Mouse (Mus musculus) bone marrow macrophage, adult 2 months (primary cell): ENCODE data around the gene Ccdc172. TPM values are rescaled to one million over a fixed set of nuclear protein-coding genes. Genes with fewer than 3 reads are reported as not detected.

Experiments
- H3K27ac ChIP-seq: 2 replicates; pipeline ENCODE4 v1.5.1; 2012; ENCODE audit warnings: low read depth, low read length; ENCODE audit not compliant: insufficient read depth
- H3K4me1 ChIP-seq: 2 replicates; pipeline ENCODE4 v1.6.1; 2012; ENCODE audit warnings: low read length; ENCODE audit not compliant: control insufficient read depth, insufficient read depth
- H3K4me3 ChIP-seq: 2 replicates; pipeline ENCODE4 v1.5.1; 2012; ENCODE audit warnings: mild to moderate bottlenecking, low read length, moderate library complexity; ENCODE audit not compliant: insufficient read depth
- CTCF ChIP-seq: IDR thresholded peaks from 2 replicates; pipeline ENCODE4 v1.5.1; 2012; ENCODE audit warnings: low read depth, mild to moderate bottlenecking, low read length, moderate library complexity
- POLR2A ChIP-seq: IDR thresholded peaks from 2 replicates; pipeline ENCODE4 v1.6.1; 2012; ENCODE audit warnings: mild to moderate bottlenecking, low read depth, low read length, borderline replicate concordance
- polyA plus RNA-seq: library from polyadenylated mRNA; stranded (reverse); fragments of >200 nt; gene quantifications from 2 replicates; pipeline ENCODE4 v1.2.4, GENCODE M21; 2012; ENCODE audit not compliant: missing spikeins, insufficient read depth, insufficient read length

Gene Ccdc172
- polyA plus RNA-seq = not detected in 2 replicates

DNA sequence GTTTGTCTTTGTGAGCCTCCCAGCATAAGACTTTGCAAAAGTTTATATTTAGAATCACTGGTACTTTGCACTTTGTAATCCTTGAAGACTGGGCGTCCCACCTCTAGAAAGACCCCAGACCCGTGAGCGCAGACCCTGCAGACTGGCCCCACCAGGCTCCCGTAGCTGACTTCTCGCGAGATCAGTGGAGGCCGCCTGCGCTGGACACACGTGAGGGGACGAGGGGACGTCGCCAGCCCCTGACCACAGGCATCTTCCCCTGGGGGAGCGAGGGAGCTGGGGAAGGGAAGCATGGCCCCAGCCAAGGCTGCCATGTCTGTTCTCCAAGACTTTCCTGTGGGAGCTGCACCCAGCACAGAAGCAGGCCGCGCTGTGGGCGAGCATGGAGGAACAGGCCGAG is at the start of gene Ccdc172:
Ccdc172 (plus strand) TSS at position 176 of the 400 bp plus-strand sequence.
- Histone ChIP-seq H3K27ac (no peak within 1 kb of the TSS), H3K4me3 (no peak within 1 kb of the TSS), H3K4me1 (no peaks in the 10 kb centered on the region)
- TF ChIP-seq CTCF (no peak), POLR2A (no peak)

DNA sequence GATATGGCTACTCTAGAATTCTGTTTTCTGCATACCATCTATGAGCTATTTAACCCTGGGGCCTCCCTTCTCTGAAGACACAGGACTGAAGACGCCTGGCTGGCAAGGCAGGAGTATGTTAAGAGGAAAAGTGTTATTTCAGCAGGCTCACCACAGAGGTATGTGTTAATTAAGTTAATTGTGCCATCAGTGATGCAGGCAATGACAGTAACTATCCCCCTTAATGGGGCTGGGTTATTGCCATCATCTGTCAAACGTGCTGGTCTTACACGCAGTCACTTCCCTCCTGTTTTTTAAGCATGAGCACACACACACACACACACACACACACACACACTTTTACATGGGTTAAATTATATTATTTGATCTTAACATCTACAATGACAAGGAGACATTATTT is 48.0 kb upstream of the Ccdc172 start:
- Histone ChIP-seq H3K4me1 (0 out of 2 replicates have a peak, but pooled peaks cover 2% of the 10 kb centered on the region), H3K27ac (no peak overlapping the region), H3K4me3 (no peak overlapping the region)
- TF ChIP-seq CTCF (no peak), POLR2A (no peak)

GRCm38 (mm10) chr19:58468331-58468730 is 43.5 kb upstream of the Ccdc172 start:
- no peak for TF ChIP-seq CTCF
- no peak for TF ChIP-seq POLR2A
- Histone ChIP-seq H3K27ac (no peak overlapping the region), H3K4me1 (0 out of 2 replicates have a peak, but pooled peaks cover 3% of the 10 kb centered on the region), H3K4me3 (no peak overlapping the region)

DNA sequence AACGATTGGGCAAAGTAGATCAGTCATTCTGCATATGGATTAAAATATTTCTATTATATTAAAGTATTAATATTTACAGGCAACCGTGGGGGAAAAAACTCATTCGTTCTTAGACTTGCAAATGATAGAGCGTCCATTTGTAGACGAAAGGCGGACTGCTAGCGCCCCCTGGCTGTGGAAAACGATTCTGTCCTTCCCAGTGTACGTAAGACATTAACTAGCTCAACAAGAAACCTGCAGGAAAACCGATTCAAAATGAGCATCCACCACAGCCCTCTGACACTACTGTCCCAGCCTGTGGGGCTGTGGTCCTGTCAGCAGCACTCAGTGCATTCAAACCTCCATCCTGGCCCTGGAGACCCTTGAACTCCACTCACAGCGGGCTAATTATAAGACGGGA is 42.4 kb upstream of the Ccdc172 start:
- Histone ChIP-seq H3K4me3 (no peak overlapping the region), H3K27ac (no peak overlapping the region), H3K4me1 (0 out of 2 replicates have a peak, but pooled peaks cover 3% of the 10 kb centered on the region)
- TF ChIP-seq POLR2A (no peak), CTCF (peak; percentile 68)

DNA sequence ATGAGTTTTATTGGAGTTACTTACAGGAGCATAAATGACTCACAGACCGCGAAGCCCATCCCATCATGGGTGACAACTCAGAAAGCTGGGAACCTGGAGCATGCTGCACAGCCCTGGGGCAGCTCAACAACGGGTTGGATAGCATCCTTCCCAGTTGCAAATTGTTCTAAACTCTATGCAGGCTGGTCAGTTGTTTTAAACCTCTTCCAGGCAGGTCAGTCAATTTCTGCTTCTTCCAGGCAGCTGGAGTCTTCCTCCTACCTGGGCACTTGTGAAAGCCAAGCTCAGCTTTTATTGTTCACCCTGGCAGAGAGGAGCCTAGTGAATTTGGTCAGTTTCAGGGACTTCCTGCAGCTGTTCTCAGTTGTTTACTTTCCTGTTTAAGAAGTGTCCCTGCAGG is 37.5 kb upstream of the Ccdc172 start:
- Histone ChIP-seq H3K27ac (no peak overlapping the region), H3K4me3 (no peak overlapping the region), H3K4me1 (no peaks in the 10 kb centered on the region)
- TF ChIP-seq CTCF = no peak

GRCm38 (mm10) chr19:58482373-58482977 is 29.3 kb upstream of the Ccdc172 start:
- TF ChIP-seq CTCF (no peak), POLR2A (no peak)
- no peak overlapping the region for H3K27ac ChIP-seq
- H3K4me1 ChIP-seq = no peaks in the 10 kb centered on the region
- no peak overlapping the region for H3K4me3 ChIP-seq

GRCm38 (mm10) chr19:58486686-58487085 is 25.1 kb upstream of the Ccdc172 start:
- no peak for TF ChIP-seq POLR2A
- no peak for TF ChIP-seq CTCF

GRCm38 (mm10) chr19:58497106-58497505 is 14.7 kb upstream of the Ccdc172 start:
- TF ChIP-seq CTCF (no peak), POLR2A (no peak)
- no peak overlapping the region for H3K27ac ChIP-seq
- no peaks in the 10 kb centered on the region for H3K4me1 ChIP-seq
- no peak overlapping the region for H3K4me3 ChIP-seq

More at GRCm38 (mm10) chr19:58486686-58487085, 25.1 kb upstream of the Ccdc172 start:
- Histone ChIP-seq H3K4me1 (no peaks in the 10 kb centered on the region), H3K4me3 (no peak overlapping the region), H3K27ac (no peak overlapping the region)

GRCm38 (mm10) chr19:58499420-58499966 is 12.3 kb upstream of the Ccdc172 start:
- TF ChIP-seq CTCF = no peak
- TF ChIP-seq POLR2A = no peak
- Histone ChIP-seq H3K27ac (no peak overlapping the region), H3K4me1 (no peaks in the 10 kb centered on the region), H3K4me3 (no peak overlapping the region)

DNA sequence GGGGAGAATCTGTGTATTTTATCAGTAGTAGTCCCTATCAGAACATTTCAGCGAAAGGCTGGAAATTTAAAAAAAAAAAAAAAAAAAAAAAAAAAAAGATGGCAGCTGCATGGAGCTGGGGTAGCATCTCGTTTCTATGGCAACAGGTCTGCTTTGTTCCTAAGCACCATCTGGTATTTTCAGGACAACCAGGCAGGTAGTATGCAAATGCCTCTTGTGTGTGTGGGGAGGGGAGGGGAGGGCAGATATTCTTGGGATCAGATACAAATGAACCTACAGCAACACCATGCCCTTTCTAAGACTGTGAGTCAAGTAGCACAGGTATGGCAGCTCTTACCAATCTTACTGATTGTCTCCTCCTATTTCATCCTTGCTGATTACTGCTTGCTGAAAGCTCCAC is 11.7 kb upstream of the Ccdc172 start:
- TF ChIP-seq CTCF (no peak), POLR2A (no peak)
- H3K27ac ChIP-seq = no peak overlapping the region
- no peaks in the 10 kb centered on the region for H3K4me1 ChIP-seq
- no peak overlapping the region for H3K4me3 ChIP-seq

GRCm38 (mm10) chr19:58521696-58522095 is 9.9 kb downstream of the Ccdc172 start:
- peaks cover 32% of the 10 kb centered on the region for H3K4me1 ChIP-seq
- no peak overlapping the region for H3K4me3 ChIP-seq
- TF ChIP-seq POLR2A = no peak
- TF ChIP-seq CTCF = no peak

More at GRCm38 (mm10) chr19:58521696-58522095, 9.9 kb downstream of the Ccdc172 start:
- H3K27ac ChIP-seq = no peak overlapping the region
